Mouse (Mus musculus): ENCODE measurements around the gene Eef1akmt3. TPM values are rescaled to one million over a fixed set of nuclear protein-coding genes. Genes with fewer than 3 reads are reported as not detected.
"Not testable (repeated sequence)": the region's sequence is repeated elsewhere in the genome, so short reads cannot be mapped to it uniquely, and the experiment has no call there.

Eef1akmt3 gene
- polyA plus RNA-seq, 1 experiment from 2014 or later, result 0.19 TPM

DNA sequence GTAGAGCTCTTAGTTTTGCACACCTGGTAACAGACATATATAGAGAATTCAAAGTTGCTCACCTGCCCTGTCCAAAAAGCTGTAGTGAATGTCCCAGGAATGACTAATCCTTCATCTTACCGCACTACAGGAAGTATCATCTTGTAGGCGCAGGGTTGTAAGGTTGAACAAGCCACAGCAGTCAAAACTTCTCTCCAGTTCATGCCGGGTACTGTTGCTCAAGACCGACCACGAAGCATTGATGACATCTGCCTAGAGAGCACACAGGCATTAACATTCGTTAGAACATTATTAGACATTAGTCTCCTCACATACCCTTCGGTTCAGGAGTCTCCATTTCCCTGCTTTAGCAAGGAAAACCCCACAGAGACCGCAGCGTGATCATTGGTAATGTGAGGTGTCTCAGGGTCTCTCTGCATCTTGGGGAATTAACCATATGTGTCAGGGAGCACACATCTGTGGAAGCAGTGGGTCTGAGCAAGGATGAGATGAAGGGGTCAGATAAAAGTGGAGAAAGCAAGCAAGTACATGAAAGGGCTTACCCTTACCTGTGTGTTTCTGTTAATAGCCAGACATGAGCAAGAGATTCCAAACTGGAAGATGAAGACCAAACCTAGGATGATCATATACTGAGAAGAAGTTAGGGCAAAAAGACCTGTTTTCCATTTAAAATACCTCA is 27.2 kb upstream of the Eef1akmt3 start:
- peaks cover 11% of the 10 kb centered on the region for H3K4me1 ChIP-seq (ENCODE audit: control insufficient read depth, insufficient read depth, low read length)
- 80% methylated on average over 9 of the region's 9 CpGs for WGBS
- no peaks in the 10 kb centered on the region for H3K9me3 ChIP-seq (ENCODE audit: control insufficient read depth, low read length)
- DNase-seq (ENCODE audit: low spot score), result no peak
- peak overlapping the region; percentile 56; the same call in 1 of the 2 replicates for H3K27ac ChIP-seq (replicated peaks; ENCODE audit: low read depth, low read length)
- H3K9ac ChIP-seq (ENCODE audit: low read length), result peak overlapping the region; percentile 73
- peak overlapping the region; percentile 89 for H3K4me2 ChIP-seq (ENCODE audit: low read depth, severe bottlenecking)
- peaks cover 32% of the 10 kb centered on the region for H3K36me3 ChIP-seq (ENCODE audit: control insufficient read depth, insufficient read depth, low read length)
- ATAC-seq (ENCODE audit: insufficient number of reproducible peaks, low FRiP score, low TSS enrichment, low read depth), result no peak
- H3K27me3 ChIP-seq (ENCODE audit: control insufficient read depth, insufficient read depth, low read length), result no peaks in the 10 kb centered on the region
- peak overlapping the region; percentile 66 for H3K4me3 ChIP-seq (ENCODE audit: low read depth, low read length)

DNA sequence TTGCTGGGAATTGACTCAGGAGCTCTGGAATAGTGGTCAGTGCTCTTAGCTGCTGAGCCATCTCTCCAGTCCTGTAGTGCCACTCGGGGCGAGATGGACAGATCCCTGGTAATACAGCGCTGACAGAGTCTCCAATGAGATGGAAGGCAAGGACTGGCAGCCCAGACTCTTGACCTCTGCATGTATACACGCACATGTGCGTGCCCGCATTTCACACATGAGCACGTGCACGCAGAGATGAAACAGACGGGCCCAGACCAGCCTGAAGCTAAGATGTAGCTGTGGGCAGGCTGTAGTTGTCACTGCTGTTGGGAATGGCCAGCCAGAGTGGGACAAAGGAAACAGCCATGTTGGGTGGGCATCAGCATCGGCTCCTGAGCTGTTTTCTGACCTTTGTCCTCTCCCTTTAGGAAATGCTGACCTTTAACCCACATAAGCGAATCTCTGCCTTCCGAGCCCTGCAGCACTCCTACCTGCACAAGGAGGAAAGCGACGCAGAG is 25.3 kb upstream of the Eef1akmt3 start:
- peak overlapping the region; percentile 8; the same call in 1 of the 2 replicates for H3K4me2 ChIP-seq (ENCODE audit: low read depth, severe bottlenecking)
- no peak overlapping the region for H3K4me3 ChIP-seq (ENCODE audit: low read depth, low read length)
- 91% methylated on average over 14 of the region's 14 CpGs for WGBS
- DNase-seq (ENCODE audit: low spot score) (no peak), ATAC-seq (ENCODE audit: insufficient number of reproducible peaks, low FRiP score, low TSS enrichment, low read depth) (no peak)
- no peak overlapping the region for H3K27ac ChIP-seq (replicated peaks; ENCODE audit: low read depth, low read length)
- H3K36me3 ChIP-seq (ENCODE audit: control insufficient read depth, insufficient read depth, low read length), result peaks cover 32% of the 10 kb centered on the region
- no peaks in the 10 kb centered on the region for H3K9me3 ChIP-seq (ENCODE audit: control insufficient read depth, low read length)
- no peak overlapping the region for H3K9ac ChIP-seq (ENCODE audit: low read length)
- peaks cover 11% of the 10 kb centered on the region for H3K4me1 ChIP-seq (ENCODE audit: control insufficient read depth, insufficient read depth, low read length)
- H3K27me3 ChIP-seq (ENCODE audit: control insufficient read depth, insufficient read depth, low read length), result 0 out of 2 replicates have a peak, but pooled peaks cover 2% of the 10 kb centered on the region

- WGBS, result 86% methylated on average over 9 of the region's 9 CpGs
- DNase-seq (ENCODE audit: low spot score) (no peak), ATAC-seq (ENCODE audit: insufficient number of reproducible peaks, low FRiP score, low TSS enrichment, low read depth) (no peak)
- peaks cover 32% of the 10 kb centered on the region for H3K36me3 ChIP-seq (ENCODE audit: control insufficient read depth, insufficient read depth, low read length)
- H3K4me3 ChIP-seq (ENCODE audit: low read depth, low read length), result no peak overlapping the region
- H3K4me2 ChIP-seq (ENCODE audit: low read depth, severe bottlenecking), result no peak overlapping the region
- H3K9me3 ChIP-seq (ENCODE audit: control insufficient read depth, low read length), result no peaks in the 10 kb centered on the region
- peaks cover 2% of the 10 kb centered on the region; the same call in 1 of the 2 replicates for H3K27me3 ChIP-seq (ENCODE audit: control insufficient read depth, insufficient read depth, low read length)
- H3K4me1 ChIP-seq (ENCODE audit: control insufficient read depth, insufficient read depth, low read length), result peaks cover 11% of the 10 kb centered on the region
- no peak overlapping the region for H3K9ac ChIP-seq (ENCODE audit: low read length)
- no peak overlapping the region for H3K27ac ChIP-seq (replicated peaks; ENCODE audit: low read depth, low read length)
These were observed 24.7 kb upstream of the Eef1akmt3 start for GRCm38 (mm10) chr10:127065981-127066380.

DNA sequence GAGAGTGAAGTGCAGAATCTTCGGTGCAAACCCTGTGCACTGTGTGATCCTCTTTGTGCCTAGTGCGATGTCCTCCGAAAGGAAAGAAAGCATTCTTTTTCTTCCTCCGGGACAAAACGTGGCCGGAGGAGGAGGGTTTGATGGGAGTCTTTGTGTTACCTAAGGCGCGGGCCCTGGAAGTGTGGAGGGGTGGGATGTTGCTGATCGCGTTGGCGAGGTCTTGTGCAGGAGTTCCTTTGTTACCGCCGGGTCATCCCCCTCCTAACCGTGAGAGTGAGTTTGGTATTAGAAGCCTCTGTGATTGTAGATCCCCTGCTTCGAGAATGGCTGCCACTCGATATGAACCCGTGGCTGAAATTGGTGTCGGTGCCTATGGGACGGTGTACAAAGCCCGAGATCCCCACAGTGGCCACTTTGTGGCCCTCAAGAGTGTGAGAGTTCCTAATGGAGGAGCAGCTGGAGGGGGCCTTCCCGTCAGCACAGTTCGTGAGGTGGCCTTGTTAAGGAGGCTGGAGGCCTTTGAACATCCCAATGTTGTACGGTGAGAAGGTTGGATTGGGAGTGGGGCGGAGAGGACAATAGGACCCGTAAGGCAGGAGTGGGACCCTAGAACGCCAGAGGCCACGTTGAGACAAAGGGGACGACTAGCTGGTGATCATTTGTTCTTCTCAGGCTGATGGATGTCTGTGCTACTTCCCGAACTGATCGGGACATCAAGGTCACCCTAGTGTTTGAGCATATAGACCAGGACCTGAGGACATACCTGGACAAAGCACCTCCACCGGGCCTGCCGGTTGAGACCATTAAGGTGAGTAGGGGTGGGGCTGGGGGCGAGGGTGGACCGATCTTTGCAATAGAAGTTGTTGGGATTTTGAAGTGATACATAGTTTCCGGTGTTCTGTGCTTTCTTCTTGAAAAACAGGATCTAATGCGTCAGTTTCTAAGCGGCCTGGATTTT is 22.9 kb upstream of the Eef1akmt3 start:
- Histone ChIP-seq H3K27ac (replicated peaks; ENCODE audit: low read depth, low read length) (peak overlapping the region; percentile 82), H3K4me2 (ENCODE audit: low read depth, severe bottlenecking) (peak overlapping the region; percentile 76), H3K36me3 (ENCODE audit: control insufficient read depth, insufficient read depth, low read length) (peaks cover 32% of the 10 kb centered on the region), H3K9ac (ENCODE audit: low read length) (peak overlapping the region; percentile 98), H3K9me3 (ENCODE audit: control insufficient read depth, low read length) (no peaks in the 10 kb centered on the region), H3K27me3 (ENCODE audit: control insufficient read depth, insufficient read depth, low read length) (peaks cover 12% of the 10 kb centered on the region), H3K4me3 (ENCODE audit: low read depth, low read length) (peak overlapping the region; percentile 77), H3K4me1 (ENCODE audit: control insufficient read depth, insufficient read depth, low read length) (peaks cover 13% of the 10 kb centered on the region)
- ATAC-seq (ENCODE audit: insufficient number of reproducible peaks, low FRiP score, low TSS enrichment, low read depth), result no peak
- peak; percentile 67 for DNase-seq (ENCODE audit: low spot score)
- 16% methylated on average over 37 of the region's 37 CpGs for WGBS

DNA sequence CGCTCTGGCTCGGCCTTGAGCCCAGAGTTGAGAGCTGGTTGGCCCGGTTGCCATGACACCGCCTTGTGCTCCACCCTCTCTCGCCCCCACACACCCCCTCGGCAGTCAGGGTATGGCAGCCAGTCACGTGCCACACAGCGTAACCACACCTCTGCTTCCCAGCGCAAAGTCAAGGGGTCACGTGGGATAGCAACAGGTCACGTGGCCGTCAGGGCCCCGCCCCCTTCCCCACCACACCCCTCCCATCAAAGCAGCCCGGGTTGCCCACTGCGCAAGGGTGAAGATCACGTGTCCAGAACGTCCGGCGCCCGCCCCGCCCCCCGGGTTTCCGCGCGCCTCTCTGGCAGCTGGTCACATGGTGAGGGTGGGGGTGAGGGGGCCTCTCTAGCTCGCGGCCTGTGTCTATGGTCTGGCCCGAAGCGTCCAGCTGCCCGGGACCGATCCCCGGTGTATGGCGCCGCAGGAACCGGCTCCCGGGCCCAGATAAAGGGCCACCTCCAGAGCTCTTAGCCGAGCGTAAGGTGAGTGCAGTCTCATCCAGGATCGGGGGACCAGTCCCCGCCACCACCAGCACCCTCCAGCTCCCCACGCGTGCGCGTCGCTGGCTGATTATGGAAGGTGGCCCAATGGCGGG is 22.0 kb upstream of the Eef1akmt3 start, which contains the start of gene Cdk4:
Gene Cdk4, plus strand, starts transcription at position 296 of the 634 bp plus-strand sequence.
- ATAC-seq (ENCODE audit: insufficient number of reproducible peaks, low FRiP score, low TSS enrichment, low read depth) (peak; percentile 94), DNase-seq (ENCODE audit: low spot score) (peak; percentile 99)
- Histone ChIP-seq H3K4me2 (ENCODE audit: low read depth, severe bottlenecking) (peak within 1 kb of the TSS; percentile 76), H3K9ac (ENCODE audit: low read length) (peak within 1 kb of the TSS; percentile 98), H3K4me3 (ENCODE audit: low read depth, low read length) (peak within 1 kb of the TSS; percentile 77), H3K27me3 (ENCODE audit: control insufficient read depth, insufficient read depth, low read length) (peaks cover 20% of the 10 kb centered on the region), H3K9me3 (ENCODE audit: control insufficient read depth, low read length) (no peaks in the 10 kb centered on the region), H3K4me1 (ENCODE audit: control insufficient read depth, insufficient read depth, low read length) (peaks cover 16% of the 10 kb centered on the region), H3K27ac (replicated peaks; ENCODE audit: low read depth, low read length) (peak within 1 kb of the TSS; percentile 82), H3K36me3 (ENCODE audit: control insufficient read depth, insufficient read depth, low read length) (peaks cover 32% of the 10 kb centered on the region)
- under 1% methylated on average over 46 of the region's 46 CpGs for WGBS

DNA sequence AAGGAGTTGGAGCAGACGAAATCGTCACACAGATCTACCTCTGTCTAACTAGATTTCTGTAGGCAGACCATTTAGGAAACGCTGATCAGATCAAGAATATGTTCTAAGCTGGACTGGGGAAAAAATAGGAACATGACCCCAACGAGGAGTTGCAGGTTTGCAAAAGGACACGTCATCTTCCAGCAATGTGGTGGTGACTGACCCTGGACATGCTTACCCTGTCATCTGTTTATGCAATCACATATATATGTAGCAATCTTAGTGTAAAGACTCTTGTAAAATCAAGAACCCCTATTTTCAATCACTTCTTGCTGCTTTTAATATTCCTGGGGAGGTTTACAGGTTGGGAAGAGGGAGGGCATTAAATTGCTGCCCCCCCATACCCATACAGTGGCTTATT is 21.2 kb upstream of the Eef1akmt3 start:
- H3K27ac ChIP-seq (replicated peaks; ENCODE audit: low read depth, low read length), result no peak overlapping the region
- H3K9me3 ChIP-seq (ENCODE audit: control insufficient read depth, low read length), result no peaks in the 10 kb centered on the region
- H3K4me2 ChIP-seq (ENCODE audit: low read depth, severe bottlenecking), result no peak overlapping the region
- ATAC-seq (ENCODE audit: insufficient number of reproducible peaks, low FRiP score, low TSS enrichment, low read depth) (no peak), DNase-seq (ENCODE audit: low spot score) (no peak)
- no peak overlapping the region for H3K9ac ChIP-seq (ENCODE audit: low read length)
- peaks cover 26% of the 10 kb centered on the region for H3K36me3 ChIP-seq (ENCODE audit: control insufficient read depth, insufficient read depth, low read length)
- WGBS, result 82% methylated on average over 5 of the region's 5 CpGs
- H3K4me3 ChIP-seq (ENCODE audit: low read depth, low read length), result no peak overlapping the region
- H3K4me1 ChIP-seq (ENCODE audit: control insufficient read depth, insufficient read depth, low read length), result peaks cover 17% of the 10 kb centered on the region
- H3K27me3 ChIP-seq (ENCODE audit: control insufficient read depth, insufficient read depth, low read length), result peaks cover 21% of the 10 kb centered on the region

DNA sequence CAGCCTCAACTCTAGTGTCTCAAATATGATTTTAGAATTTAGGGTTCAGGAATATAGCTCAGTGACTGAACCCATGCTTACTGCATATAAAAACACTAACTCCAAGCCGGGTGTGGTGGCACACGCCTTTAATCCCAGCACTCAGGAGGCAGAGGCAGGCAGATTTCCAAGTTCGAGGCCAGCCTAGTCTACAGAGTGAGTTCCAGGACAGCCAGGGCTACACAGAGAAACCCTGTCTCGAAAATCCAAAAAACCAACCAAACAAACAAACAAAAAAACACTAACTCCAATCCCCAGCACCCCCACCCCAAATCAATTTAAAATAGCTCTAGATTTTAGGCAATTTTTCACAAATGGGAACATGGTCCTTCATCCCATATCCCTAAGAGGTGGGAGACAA is 20.8 kb upstream of the Eef1akmt3 start:
- H3K4me3 ChIP-seq (ENCODE audit: low read depth, low read length); H3K27ac ChIP-seq (replicated peaks; ENCODE audit: low read depth, low read length); DNase-seq (ENCODE audit: low spot score); H3K9me3 ChIP-seq (ENCODE audit: control insufficient read depth, low read length); ATAC-seq (ENCODE audit: insufficient number of reproducible peaks, low FRiP score, low TSS enrichment, low read depth); H3K9ac ChIP-seq (ENCODE audit: low read length); H3K4me2 ChIP-seq (ENCODE audit: low read depth, severe bottlenecking): not testable (repeated sequence)
- 79% methylated on average over 4 of the region's 4 CpGs for WGBS
- peaks cover 17% of the 10 kb centered on the region for H3K4me1 ChIP-seq (ENCODE audit: control insufficient read depth, insufficient read depth, low read length)
- peaks cover 21% of the 10 kb centered on the region for H3K27me3 ChIP-seq (ENCODE audit: control insufficient read depth, insufficient read depth, low read length)
- H3K36me3 ChIP-seq (ENCODE audit: control insufficient read depth, insufficient read depth, low read length), result peaks cover 22% of the 10 kb centered on the region

GRCm38 (mm10) chr10:127061513-127061912 is 20.2 kb upstream of the Eef1akmt3 start:
- no peak overlapping the region for H3K9ac ChIP-seq (ENCODE audit: low read length)
- peaks cover 21% of the 10 kb centered on the region for H3K27me3 ChIP-seq (ENCODE audit: control insufficient read depth, insufficient read depth, low read length)
- H3K36me3 ChIP-seq (ENCODE audit: control insufficient read depth, insufficient read depth, low read length), result peaks cover 18% of the 10 kb centered on the region
- H3K4me1 ChIP-seq (ENCODE audit: control insufficient read depth, insufficient read depth, low read length), result peaks cover 17% of the 10 kb centered on the region
- H3K4me3 ChIP-seq (ENCODE audit: low read depth, low read length), result no peak overlapping the region
- H3K4me2 ChIP-seq (ENCODE audit: low read depth, severe bottlenecking), result no peak overlapping the region
- H3K9me3 ChIP-seq (ENCODE audit: control insufficient read depth, low read length), result no peaks in the 10 kb centered on the region
- DNase-seq (ENCODE audit: low spot score) (no peak), ATAC-seq (ENCODE audit: insufficient number of reproducible peaks, low FRiP score, low TSS enrichment, low read depth) (no peak)
- H3K27ac ChIP-seq (replicated peaks; ENCODE audit: low read depth, low read length), result no peak overlapping the region
- WGBS, result 81% methylated on average over 2 of the region's 2 CpGs
